Mouse (Mus musculus) heart, embryonic 16.5 days (tissue): ENCODE measurements around the gene Rtl6. TPM values are rescaled to one million over a fixed set of nuclear protein-coding genes. Genes with fewer than 3 reads are reported as not detected.

Source experiments
- ATAC-seq: fragments of 200-750 bp; cut with Nextera tagmentation; replicated peaks from 2 replicates; pipeline ENCODE4 v1.8.0; 2017; ENCODE audit warnings: moderate number of reproducible peaks; ENCODE audit not compliant: insufficient read depth, low FRiP score; ENCODE audit errors: extremely low read depth
- H3K27ac ChIP-seq: fragments of 300-500 bp; sonication (generic); 2 replicates; pipeline ENCODE4 v1.5.1; 2014; ENCODE audit warnings: mild to moderate bottlenecking, low read length, control low read depth, moderate library complexity
- H3K27me3 ChIP-seq: fragments of 300-500 bp; sonication (generic); 2 replicates; pipeline ENCODE4 v1.6.1; 2014; ENCODE audit warnings: low read length, mixed read lengths; ENCODE audit not compliant: control insufficient read depth, insufficient read depth
- H3K36me3 ChIP-seq: fragments of 300-500 bp; sonication (generic); 2 replicates; pipeline ENCODE4 v1.6.1; 2014; ENCODE audit not compliant: control insufficient read depth, insufficient read depth
- H3K4me1 ChIP-seq: fragments of 300-500 bp; sonication (generic); 2 replicates; pipeline ENCODE4 v1.6.1; 2014; ENCODE audit warnings: low read length, mixed read lengths; ENCODE audit not compliant: control insufficient read depth, insufficient read depth
- H3K4me2 ChIP-seq: fragments of 300-500 bp; sonication (generic); 2 replicates; pipeline ENCODE4 v1.6.1; 2014; ENCODE audit warnings: low read depth, mild to moderate bottlenecking, control low read depth, low read length
- H3K4me3 ChIP-seq: fragments of 300-500 bp; sonication (generic); 2 replicates; pipeline ENCODE4 v1.5.1; 2014; ENCODE audit warnings: mild to moderate bottlenecking, control low read depth, low read length
- H3K9ac ChIP-seq: fragments of 300-500 bp; sonication (generic); 2 replicates; pipeline ENCODE4 v1.6.1; 2014; ENCODE audit warnings: low read length, control low read depth
- H3K9me3 ChIP-seq: fragments of 300-500 bp; sonication (generic); replicated peaks from 2 replicates; pipeline ENCODE4 v1.6.1; 2016; ENCODE audit warnings: low read length; ENCODE audit not compliant: control insufficient read depth
- WGBS: fragments of 180-500 bp; shearing (Covaris S2); extraction: QIAGEN DNeasy Blood & Tissue Kit; methylation state at CpG from one replicate; pipeline ENCODE4 v1.1.7; 2014; 5-methylcytosine and 5-hydroxymethylcytosine counted together
- polyA plus RNA-seq: library from polyadenylated mRNA; unstranded; fragments of >200 nt; fragmentation: Nextera tagmentation; extraction: Ambion mirVana; gene quantifications from 2 replicates; pipeline ENCODE4 v1.2.1, GENCODE M21; 2015

The Rtl6 gene
- polyA plus RNA-seq, 1 experiment from 2014 or later, result 9.9 TPM

DNA sequence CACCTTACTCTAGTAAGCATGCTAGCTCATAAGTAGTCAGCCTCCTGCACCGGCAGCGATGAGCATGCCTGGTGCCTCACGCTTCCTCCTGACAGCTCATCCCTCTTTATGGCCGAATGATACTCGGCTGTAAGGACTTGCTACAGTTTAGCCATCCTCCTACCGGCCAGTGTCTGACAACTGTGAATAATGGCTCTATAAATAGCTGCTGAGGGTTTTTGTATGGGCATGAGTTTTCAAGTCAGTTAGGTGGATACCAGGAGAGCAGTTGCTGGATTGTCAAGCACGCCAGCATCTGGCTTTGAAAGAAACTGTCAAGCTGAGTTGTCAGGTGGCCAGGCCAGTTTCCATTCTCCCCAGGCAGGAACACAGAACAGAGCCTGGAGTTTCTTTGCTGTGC lies 52.7 kb downstream of the Rtl6 start:
- Histone ChIP-seq H3K36me3 (no peaks in the 10 kb centered on the region), H3K4me2 (no peak overlapping the region), H3K9me3 (no peaks in the 10 kb centered on the region), H3K27me3 (no peaks in the 10 kb centered on the region), H3K4me3 (no peak overlapping the region), H3K27ac (no peak overlapping the region), H3K4me1 (peaks cover 3% of the 10 kb centered on the region), H3K9ac (no peak overlapping the region)
- WGBS, result 20% methylated on average over 7 of the region's 7 CpGs
- ATAC-seq, result peak; percentile 60; the same call in 1 of the 2 replicates

Other genes with a start within 250 kb of the Rtl6 start
- gene Parvg, start 233.8 kb downstream of the Rtl6 start, polyA plus RNA-seq, result 8.3 and 21.6 TPM in 2 replicates
- 0.64 and 1.1 TPM in 2 replicates for gene Shisal1, start 110.7 kb downstream of the Rtl6 start, polyA plus RNA-seq
- 11.3 and 14.8 TPM in 2 replicates for gene Prr5, start 111.8 kb upstream of the Rtl6 start, polyA plus RNA-seq
- 7.4 and 10.1 TPM in 2 replicates for gene Arhgap8, start 162.2 kb upstream of the Rtl6 start, polyA plus RNA-seq